Mouse (Mus musculus) heart, embryonic 15.5 days (tissue): ENCODE measurements around the gene Cpa5. TPM values are rescaled to one million over a fixed set of nuclear protein-coding genes. Genes with fewer than 3 reads are reported as not detected.
A peak's percentile ranks its signal among the peaks of the same experiment; 100 is the strongest.

Experiments
- ATAC-seq: fragments of 200-750 bp; cut with Nextera tagmentation; replicated peaks from 2 replicates; pipeline ENCODE4 v1.8.0; 2017; ENCODE audit warnings: low read depth, moderate TSS enrichment; ENCODE audit not compliant: insufficient number of reproducible peaks, insufficient read depth, low FRiP score
- H3K27ac ChIP-seq: fragments of 300-500 bp; sonication (generic); 2 replicates; pipeline ENCODE4 v1.5.1; 2015; ENCODE audit warnings: mild to moderate bottlenecking, inconsistent platforms
- H3K27me3 ChIP-seq: fragments of 300-500 bp; sonication (generic); 2 replicates; pipeline ENCODE4 v1.6.1; 2015; ENCODE audit warnings: inconsistent platforms
- H3K36me3 ChIP-seq: fragments of 300-500 bp; sonication (generic); 2 replicates; pipeline ENCODE4 v1.6.1; 2015; ENCODE audit warnings: mild to moderate bottlenecking, inconsistent platforms
- H3K4me1 ChIP-seq: fragments of 300-500 bp; sonication (generic); replicated peaks from 2 replicates; pipeline ENCODE4 v1.6.1; 2015; ENCODE audit warnings: inconsistent platforms
- H3K4me2 ChIP-seq: fragments of 300-500 bp; sonication (generic); 2 replicates; pipeline ENCODE4 v1.6.1; 2015; ENCODE audit warnings: inconsistent platforms, mild to moderate bottlenecking, moderate library complexity
- H3K4me3 ChIP-seq: fragments of 300-500 bp; sonication (generic); 2 replicates; pipeline ENCODE4 v1.5.1; 2015; ENCODE audit warnings: mild to moderate bottlenecking, inconsistent platforms
- H3K9ac ChIP-seq: fragments of 300-500 bp; sonication (generic); 2 replicates; pipeline ENCODE4 v1.6.1; 2015; ENCODE audit warnings: mild to moderate bottlenecking, inconsistent platforms
- H3K9me3 ChIP-seq: fragments of 300-500 bp; sonication (generic); replicated peaks from 2 replicates; pipeline ENCODE4 v1.6.1; 2016; ENCODE audit warnings: inconsistent platforms
- WGBS: fragments of 180-500 bp; shearing (Covaris S2); methylation state at CpG from one replicate; pipeline ENCODE4 v1.1.7; 2015; ENCODE audit warnings: mixed read lengths; 5-methylcytosine and 5-hydroxymethylcytosine counted together
- polyA plus RNA-seq: library from polyadenylated mRNA; unstranded; fragments of >200 nt; fragmentation: Nextera tagmentation; extraction: Ambion mirVana; gene quantifications from 2 replicates; pipeline ENCODE4 v1.2.1, GENCODE M21; 2015

Gene Cpa5
- polyA plus RNA-seq, 1 experiment from 2014 or later = 0.58 TPM

DNA sequence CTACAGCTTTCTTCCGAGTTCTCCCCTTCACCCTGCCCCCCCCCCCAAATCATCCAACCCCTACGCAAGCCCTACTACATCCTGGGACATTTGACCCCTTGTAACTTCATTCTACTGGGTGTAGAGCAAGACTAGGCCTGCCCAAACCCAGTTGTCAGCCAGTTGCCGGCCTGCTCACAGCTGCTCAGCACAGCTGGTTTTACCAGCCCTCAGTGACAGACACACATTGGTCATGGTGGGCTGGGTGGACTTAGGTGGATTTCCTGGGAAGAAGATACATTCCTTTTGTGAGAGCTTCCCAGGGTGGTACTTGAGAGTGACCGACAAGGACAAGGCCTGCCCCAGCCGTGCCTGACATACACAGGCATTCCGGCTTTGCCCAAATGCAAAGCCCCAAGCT, 10.2 kb downstream of the Cpa5 start:
- peaks cover 60% of the 10 kb centered on the region for H3K4me1 ChIP-seq
- no peak overlapping the region for H3K9ac ChIP-seq
- 66% methylated on average over 6 of the region's 6 CpGs for WGBS
- peak overlapping the region; percentile 84 for H3K27ac ChIP-seq
- no peaks in the 10 kb centered on the region for H3K9me3 ChIP-seq
- no peaks in the 10 kb centered on the region for H3K27me3 ChIP-seq
- H3K4me2 ChIP-seq = no peak overlapping the region
- no peak overlapping the region for H3K4me3 ChIP-seq
- no peak for ATAC-seq
- H3K36me3 ChIP-seq = no peaks in the 10 kb centered on the region

DNA sequence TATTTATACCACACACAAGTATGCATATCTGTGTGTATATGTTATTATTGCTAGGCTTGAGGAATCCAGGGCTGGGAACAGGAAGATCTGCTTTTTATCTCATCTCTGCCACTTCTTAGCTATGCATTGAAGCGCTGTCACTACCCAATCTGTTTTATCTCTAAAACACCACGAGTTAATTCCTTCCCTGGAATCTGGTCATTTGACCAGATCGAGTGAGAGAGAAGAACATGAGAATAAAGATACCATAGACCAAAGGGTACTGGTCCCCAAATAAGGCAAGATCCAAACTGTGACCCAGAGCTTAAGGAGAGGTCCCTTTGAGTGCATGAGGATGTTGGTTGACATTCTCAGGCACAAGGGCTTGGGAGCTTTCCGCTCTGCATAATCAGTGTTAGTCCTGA, 11.2 kb downstream of the Cpa5 start:
- no peaks in the 10 kb centered on the region for H3K9me3 ChIP-seq
- 18% methylated on average over 4 of the region's 4 CpGs for WGBS
- peak; percentile 67 for ATAC-seq
- no peaks in the 10 kb centered on the region for H3K36me3 ChIP-seq
- H3K4me3 ChIP-seq = no peak overlapping the region
- peak overlapping the region; percentile 84 for H3K27ac ChIP-seq
- H3K4me2 ChIP-seq = no peak overlapping the region
- H3K27me3 ChIP-seq = no peaks in the 10 kb centered on the region
- no peak overlapping the region for H3K9ac ChIP-seq
- H3K4me1 ChIP-seq = peaks cover 50% of the 10 kb centered on the region

- H3K4me2 ChIP-seq = no peak overlapping the region
- no peak overlapping the region for H3K9ac ChIP-seq
- peak; percentile 52 for ATAC-seq
- H3K4me3 ChIP-seq = no peak overlapping the region
- no peaks in the 10 kb centered on the region for H3K9me3 ChIP-seq
- WGBS = 47% methylated on average over 9 of the region's 9 CpGs
- no peaks in the 10 kb centered on the region for H3K36me3 ChIP-seq
- no peaks in the 10 kb centered on the region for H3K27me3 ChIP-seq
- peak overlapping the region; percentile 5 for H3K27ac ChIP-seq
- H3K4me1 ChIP-seq = peaks cover 30% of the 10 kb centered on the region
Observed at GRCm38 (mm10) chr6:30624763-30625162, 14.0 kb downstream of the Cpa5 start.

DNA sequence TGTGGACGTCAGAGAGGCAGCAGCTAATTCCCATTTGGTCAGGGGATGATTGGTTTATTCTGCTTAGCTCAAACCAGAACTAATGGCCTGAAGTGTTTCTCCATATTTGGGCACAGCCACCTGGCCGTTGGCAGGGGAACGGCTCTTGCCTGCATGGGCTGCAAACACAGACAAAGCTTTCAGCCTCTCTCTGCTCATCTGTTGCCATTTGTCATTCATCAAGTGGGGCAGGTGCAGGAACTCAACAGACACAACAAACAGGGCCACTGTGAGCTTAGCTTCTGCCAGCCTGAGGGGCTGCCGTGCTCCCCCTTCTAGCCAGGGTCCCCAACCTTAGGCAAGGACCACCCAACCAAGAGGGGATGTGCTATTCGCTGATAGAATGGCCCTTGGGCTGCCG, 17.3 kb downstream of the Cpa5 start:
- ATAC-seq = no peak
- 52% methylated on average over 6 of the region's 6 CpGs for WGBS
- no peak overlapping the region for H3K27ac ChIP-seq

DNA sequence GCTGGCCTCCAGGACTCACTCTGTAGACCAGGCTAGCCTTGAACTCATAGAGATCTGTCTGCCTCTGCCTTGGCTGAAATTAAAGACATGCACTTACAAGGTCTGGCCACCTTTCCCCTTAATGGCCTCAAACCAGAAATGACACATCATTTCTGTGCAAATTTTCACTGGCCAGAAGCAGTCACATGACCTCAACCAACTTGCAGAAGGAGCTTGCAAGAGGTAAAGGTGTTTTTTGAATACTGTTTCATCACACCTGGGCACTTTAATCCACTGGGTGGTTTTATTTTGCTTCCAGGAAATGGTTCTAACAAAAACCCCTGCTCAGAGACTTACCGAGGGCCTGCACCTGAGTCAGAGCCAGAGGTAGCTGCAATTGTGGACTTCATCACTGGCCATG, 19.2 kb downstream of the Cpa5 start:
- Histone ChIP-seq H3K36me3 (no peaks in the 10 kb centered on the region), H3K4me1 (no peaks in the 10 kb centered on the region; the same call in 1 of the 2 replicates), H3K9ac (no peak overlapping the region), H3K27ac (no peak overlapping the region), H3K4me2 (no peak overlapping the region), H3K9me3 (no peaks in the 10 kb centered on the region), H3K4me3 (no peak overlapping the region), H3K27me3 (no peaks in the 10 kb centered on the region)
- 93% methylated on average over 1 of the region's 1 CpGs for WGBS
- no peak for ATAC-seq

More for the DNA sequence above, 17.3 kb downstream of the Cpa5 start:
- peaks cover 6% of the 10 kb centered on the region; the same call in 1 of the 2 replicates for H3K4me1 ChIP-seq
- H3K27me3 ChIP-seq = no peaks in the 10 kb centered on the region
- no peaks in the 10 kb centered on the region for H3K9me3 ChIP-seq
- no peaks in the 10 kb centered on the region for H3K36me3 ChIP-seq
- H3K9ac ChIP-seq = no peak overlapping the region
- H3K4me2 ChIP-seq = no peak overlapping the region
- no peak overlapping the region for H3K4me3 ChIP-seq

GRCm38 (mm10) chr6:30635361-30635862, 24.6 kb downstream of the Cpa5 start:
- Histone ChIP-seq H3K27ac (peak overlapping the region; percentile 72), H3K9ac (no peak overlapping the region), H3K4me2 (no peak overlapping the region), H3K36me3 (no peaks in the 10 kb centered on the region), H3K4me1 (peaks cover 18% of the 10 kb centered on the region), H3K4me3 (no peak overlapping the region), H3K27me3 (no peaks in the 10 kb centered on the region), H3K9me3 (no peaks in the 10 kb centered on the region)
- no peak for ATAC-seq
- 21% methylated on average over 8 of the region's 8 CpGs for WGBS

- H3K4me3 ChIP-seq = no peak overlapping the region
- peak overlapping the region; percentile 72 for H3K27ac ChIP-seq
- H3K9me3 ChIP-seq = no peaks in the 10 kb centered on the region
- WGBS = 34% methylated on average over 4 of the region's 4 CpGs
- no peak overlapping the region for H3K4me2 ChIP-seq
- H3K36me3 ChIP-seq = no peaks in the 10 kb centered on the region
- no peak overlapping the region for H3K9ac ChIP-seq
- no peak; the same call in 1 of the 2 replicates for ATAC-seq
- peaks cover 18% of the 10 kb centered on the region for H3K4me1 ChIP-seq
- H3K27me3 ChIP-seq = no peaks in the 10 kb centered on the region
Observed at GRCm38 (mm10) chr6:30636186-30636842, 25.5 kb downstream of the Cpa5 start.

DNA sequence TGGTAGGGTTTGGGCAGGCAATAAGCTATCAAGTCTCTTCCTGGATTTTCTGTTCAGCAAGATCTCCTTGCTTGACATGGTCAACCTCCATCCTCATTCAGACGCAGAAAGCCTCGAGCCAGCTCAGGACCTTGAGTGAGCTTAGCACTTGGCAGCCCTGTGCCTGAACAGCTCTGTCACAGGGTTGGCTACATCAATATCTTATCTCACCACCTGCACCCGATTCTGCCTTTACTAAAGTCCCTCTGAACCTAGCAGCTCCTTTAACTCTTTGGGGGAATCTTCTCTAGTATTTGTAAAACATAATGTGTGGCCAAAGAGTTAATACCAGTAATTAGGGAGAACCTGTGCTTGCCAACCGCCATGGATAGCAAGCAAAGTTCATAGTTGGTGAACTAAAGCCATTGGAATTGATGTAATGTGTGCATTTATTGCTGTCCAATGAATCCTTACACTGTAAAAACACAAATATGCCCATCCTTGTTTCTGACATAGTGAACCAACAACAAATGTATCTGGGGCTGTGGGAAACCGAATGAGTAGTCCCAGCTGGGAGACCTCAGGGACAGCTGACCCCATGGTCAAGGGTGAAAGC, 28.0 kb downstream of the Cpa5 start, which contains the start of gene Cpa1:
Gene Cpa1, plus strand, starts transcription at position 545 of the 595 bp plus-strand sequence.
- Histone ChIP-seq H3K4me1 (peaks cover 18% of the 10 kb centered on the region), H3K27ac (0 out of 2 replicates have a peak within 1 kb of the TSS, but pooled peaks have one; percentile 32), H3K9ac (no peak within 1 kb of the TSS), H3K4me2 (no peak within 1 kb of the TSS), H3K27me3 (no peaks in the 10 kb centered on the region), H3K36me3 (no peaks in the 10 kb centered on the region), H3K4me3 (no peak within 1 kb of the TSS), H3K9me3 (no peaks in the 10 kb centered on the region)
- no peak for ATAC-seq
- WGBS = 47% methylated on average over 5 of the region's 5 CpGs

- no peak overlapping the region for H3K9ac ChIP-seq
- no peak for ATAC-seq
Observed at GRCm38 (mm10) chr6:30643694-30644460, 33.1 kb downstream of the Cpa5 start.

GRCm38 (mm10) chr6:30644462-30644861, 33.7 kb downstream of the Cpa5 start:
- H3K9me3 ChIP-seq = no peaks in the 10 kb centered on the region
- H3K27me3 ChIP-seq = no peaks in the 10 kb centered on the region
- H3K36me3 ChIP-seq = no peaks in the 10 kb centered on the region
- no peak overlapping the region for H3K9ac ChIP-seq
- no peak overlapping the region for H3K4me2 ChIP-seq
- no peak for ATAC-seq
- no peak overlapping the region for H3K27ac ChIP-seq
- H3K4me1 ChIP-seq = peaks cover 5% of the 10 kb centered on the region
- no peak overlapping the region for H3K4me3 ChIP-seq
- WGBS = 82% methylated on average over 3 of the region's 3 CpGs

More at GRCm38 (mm10) chr6:30643694-30644460, 33.1 kb downstream of the Cpa5 start:
- Histone ChIP-seq H3K4me2 (no peak overlapping the region), H3K9me3 (no peaks in the 10 kb centered on the region), H3K27me3 (no peaks in the 10 kb centered on the region), H3K27ac (no peak overlapping the region), H3K4me3 (no peak overlapping the region), H3K4me1 (no peaks in the 10 kb centered on the region; the same call in 1 of the 2 replicates), H3K36me3 (no peaks in the 10 kb centered on the region)
- WGBS = 65% methylated on average over 12 of the region's 12 CpGs

- 75% methylated on average over 6 of the region's 6 CpGs for WGBS
- no peak overlapping the region for H3K4me3 ChIP-seq
- no peak for ATAC-seq
- H3K9ac ChIP-seq = no peak overlapping the region
- H3K36me3 ChIP-seq = no peaks in the 10 kb centered on the region
- peaks cover 11% of the 10 kb centered on the region for H3K4me1 ChIP-seq
- H3K4me2 ChIP-seq = no peak overlapping the region
- H3K9me3 ChIP-seq = no peaks in the 10 kb centered on the region
- no peak overlapping the region for H3K27ac ChIP-seq
- no peaks in the 10 kb centered on the region for H3K27me3 ChIP-seq
Observed at GRCm38 (mm10) chr6:30645379-30645778, 34.6 kb downstream of the Cpa5 start.
